Mouse (Mus musculus) layer of hippocampus, adult 11-12 months (tissue): ENCODE measurements around the gene C130026I21Rik.
"Not testable (repeated sequence)": the region's sequence is repeated elsewhere in the genome, so short reads cannot be mapped to it uniquely, and the experiment has no call there.

Experiments
- DNase-seq: peaks from one replicate; pipeline ENCODE4 v3.0.0; 2022; ENCODE audit warnings: low spot score

The C130026I21Rik gene

GRCm38 (mm10) chr1:85121841-85122240, 148.5 kb downstream of the C130026I21Rik start:
- not testable (repeated sequence) for DNase-seq

GRCm38 (mm10) chr1:85118341-85118740, 152.0 kb downstream of the C130026I21Rik start:
- not testable (repeated sequence) for DNase-seq

- not testable (repeated sequence) for DNase-seq
Measured at GRCm38 (mm10) chr1:85117537-85117936, 152.8 kb downstream of the C130026I21Rik start.

GRCm38 (mm10) chr1:85114666-85115402, 155.5 kb downstream of the C130026I21Rik start:
- peak; percentile 71 for DNase-seq

- not testable (repeated sequence) for DNase-seq
Measured at GRCm38 (mm10) chr1:85114078-85114477, 156.3 kb downstream of the C130026I21Rik start.

GRCm38 (mm10) chr1:85112889-85113288, 157.5 kb downstream of the C130026I21Rik start:
- not testable (repeated sequence) for DNase-seq

- not testable (repeated sequence) for DNase-seq
Measured at GRCm38 (mm10) chr1:85112266-85112665, 158.1 kb downstream of the C130026I21Rik start.

GRCm38 (mm10) chr1:85111572-85111971, 158.8 kb downstream of the C130026I21Rik start:
- not testable (repeated sequence) for DNase-seq

GRCm38 (mm10) chr1:85110876-85111275, 159.5 kb downstream of the C130026I21Rik start:
- not testable (repeated sequence) for DNase-seq

GRCm38 (mm10) chr1:85109753-85110152, 160.6 kb downstream of the C130026I21Rik start, which contains the start of gene A530032D15Rik:
TSS of gene A530032D15Rik (minus strand) at chr1:85109853.
- DNase-seq: not testable (repeated sequence)

GRCm38 (mm10) chr1:85106013-85106412, 164.4 kb downstream of the C130026I21Rik start:
- DNase-seq: not testable (repeated sequence)

- DNase-seq: not testable (repeated sequence)
Measured at GRCm38 (mm10) chr1:85105336-85105735, 165.0 kb downstream of the C130026I21Rik start.

GRCm38 (mm10) chr1:85101754-85102153, 168.6 kb downstream of the C130026I21Rik start:
- DNase-seq: not testable (repeated sequence)

- not testable (repeated sequence) for DNase-seq
Measured at GRCm38 (mm10) chr1:85099864-85100263, 170.5 kb downstream of the C130026I21Rik start, which contains the start of gene Gm10553. TSS of gene Gm10553 (plus strand) at chr1:85100164.

GRCm38 (mm10) chr1:85099081-85099480, 171.3 kb downstream of the C130026I21Rik start:
- not testable (repeated sequence) for DNase-seq

GRCm38 (mm10) chr1:85093011-85093572, 177.3 kb downstream of the C130026I21Rik start:
- not testable (repeated sequence) for DNase-seq

GRCm38 (mm10) chr1:85092169-85092568, 178.2 kb downstream of the C130026I21Rik start:
- DNase-seq: not testable (repeated sequence)

- DNase-seq: not testable (repeated sequence)
Measured at GRCm38 (mm10) chr1:85086211-85086610, 184.2 kb downstream of the C130026I21Rik start.

GRCm38 (mm10) chr1:85084803-85085202, 185.6 kb downstream of the C130026I21Rik start:
- DNase-seq: not testable (repeated sequence)

- not testable (repeated sequence) for DNase-seq
Measured at GRCm38 (mm10) chr1:85073099-85073498, 197.3 kb downstream of the C130026I21Rik start.

- not testable (repeated sequence) for DNase-seq
Measured at GRCm38 (mm10) chr1:85071690-85072089, 198.7 kb downstream of the C130026I21Rik start.

- DNase-seq: not testable (repeated sequence)
Measured at GRCm38 (mm10) chr1:85035801-85036200, 234.6 kb downstream of the C130026I21Rik start.

- DNase-seq: not testable (repeated sequence)
Measured at GRCm38 (mm10) chr1:85034394-85034793, 236.0 kb downstream of the C130026I21Rik start.
